Mouse (Mus musculus): ENCODE results near the gene Emsy. TPM values are rescaled to one million over a fixed set of nuclear protein-coding genes. Genes with fewer than 3 reads are reported as not detected.

The Emsy gene
- polyA plus RNA-seq (2015; fragmentation: Nextera tagmentation; extraction: Ambion mirVana), result 3.4 and 3.7 TPM in 2 replicates

- peaks cover 26% of the 10 kb centered on the region for H3K36me3 ChIP-seq (replicated peaks; ENCODE audit: insufficient read depth, low read length)
- peak; percentile 93 for ATAC-seq
- peak within 1 kb of the TSS; percentile 92 for H3K4me3 ChIP-seq (ENCODE audit: low read depth, low read length)
- peak within 1 kb of the TSS; percentile 79 for H3K4me2 ChIP-seq (ENCODE audit: low read depth, low read length)
- H3K27ac ChIP-seq (ENCODE audit: low read depth), result peak within 1 kb of the TSS; percentile 90
- no peaks in the 10 kb centered on the region for H3K9me3 ChIP-seq (ENCODE audit: low read length)
- TF ChIP-seq EP300 (IDR thresholded peaks at IDR 0.05; ENCODE audit: low read depth), result peak; percentile 25; the same call in 1 of the 2 replicates
- no peak for TF ChIP-seq CTCF (IDR thresholded peaks at IDR 0.05; ENCODE audit: low read depth)
- peak within 1 kb of the TSS; percentile 90 for H3K9ac ChIP-seq (replicated peaks)
- no peaks in the 10 kb centered on the region for H3K27me3 ChIP-seq (ENCODE audit: insufficient read depth, low read length)
- peaks cover 14% of the 10 kb centered on the region for H3K4me1 ChIP-seq (ENCODE audit: insufficient read depth)
- DNase-seq, result peak; percentile 93
- WGBS (ENCODE audit: insufficient replicate concordance), result under 1% methylated on average over 42 of the region's 42 CpGs
These were observed at the start of gene Emsy for GRCm38 (mm10) chr7:98656531-98657221. Gene Emsy, minus strand, starts transcription at chr7:98656783.

GRCm38 (mm10) chr7:98704276-98704675 lies 47.7 kb upstream of the Emsy start:
- Histone ChIP-seq H3K27me3 (ENCODE audit: insufficient read depth, low read length) (no peaks in the 10 kb centered on the region), H3K4me3 (ENCODE audit: low read depth, low read length) (peak overlapping the region; percentile 79), H3K4me1 (ENCODE audit: insufficient read depth) (peaks cover 21% of the 10 kb centered on the region), H3K9ac (replicated peaks) (peak overlapping the region; percentile 88), H3K9me3 (ENCODE audit: low read length) (no peaks in the 10 kb centered on the region), H3K4me2 (ENCODE audit: low read depth, low read length) (peak overlapping the region; percentile 95), H3K27ac (ENCODE audit: low read depth) (peak overlapping the region; percentile 89), H3K36me3 (replicated peaks; ENCODE audit: insufficient read depth, low read length) (no peaks in the 10 kb centered on the region)
- TF ChIP-seq CTCF (IDR thresholded peaks at IDR 0.05; ENCODE audit: low read depth) (no peak), EP300 (IDR thresholded peaks at IDR 0.05; ENCODE audit: low read depth) (no peak)
- DNase-seq (no peak), ATAC-seq (no peak)
- WGBS (ENCODE audit: insufficient replicate concordance), result 31% methylated on average over 5 of the region's 5 CpGs

- no peaks in the 10 kb centered on the region for H3K27me3 ChIP-seq (ENCODE audit: insufficient read depth, low read length)
These were observed 46.8 kb upstream of the Emsy start for GRCm38 (mm10) chr7:98703365-98703881.

GRCm38 (mm10) chr7:98702283-98703240 lies 46.0 kb upstream of the Emsy start, which contains the start of gene Thap12:
Gene Thap12, plus strand, starts transcription at chr7:98703103.
- Histone ChIP-seq H3K9ac (replicated peaks) (peak within 1 kb of the TSS; percentile 88), H3K36me3 (replicated peaks; ENCODE audit: insufficient read depth, low read length) (no peaks in the 10 kb centered on the region), H3K9me3 (ENCODE audit: low read length) (no peaks in the 10 kb centered on the region), H3K4me1 (ENCODE audit: insufficient read depth) (peaks cover 21% of the 10 kb centered on the region), H3K4me2 (ENCODE audit: low read depth, low read length) (peak within 1 kb of the TSS; percentile 95), H3K27me3 (ENCODE audit: insufficient read depth, low read length) (no peaks in the 10 kb centered on the region), H3K27ac (ENCODE audit: low read depth) (peak within 1 kb of the TSS; percentile 89), H3K4me3 (ENCODE audit: low read depth, low read length) (peak within 1 kb of the TSS; percentile 79)
- TF ChIP-seq CTCF (IDR thresholded peaks at IDR 0.05; ENCODE audit: low read depth) (peak; percentile 64), EP300 (IDR thresholded peaks at IDR 0.05; ENCODE audit: low read depth) (no peak)
- ATAC-seq (peak; percentile 95), DNase-seq (peak; percentile 99)
- WGBS (ENCODE audit: insufficient replicate concordance), result 1% methylated on average over 53 of the region's 65 CpGs

More at GRCm38 (mm10) chr7:98703365-98703881, 46.8 kb upstream of the Emsy start:
- 3% methylated on average over 22 of the region's 38 CpGs for WGBS (ENCODE audit: insufficient replicate concordance)
- ATAC-seq (no peak; the same call in none of the 2 replicates), DNase-seq (peak; percentile 58)
- Histone ChIP-seq H3K9ac (replicated peaks) (peak overlapping the region; percentile 88), H3K9me3 (ENCODE audit: low read length) (no peaks in the 10 kb centered on the region), H3K27ac (ENCODE audit: low read depth) (peak overlapping the region; percentile 89), H3K36me3 (replicated peaks; ENCODE audit: insufficient read depth, low read length) (no peaks in the 10 kb centered on the region), H3K4me1 (ENCODE audit: insufficient read depth) (peaks cover 21% of the 10 kb centered on the region), H3K4me3 (ENCODE audit: low read depth, low read length) (peak overlapping the region; percentile 79), H3K4me2 (ENCODE audit: low read depth, low read length) (peak overlapping the region; percentile 95)
- TF ChIP-seq CTCF (IDR thresholded peaks at IDR 0.05; ENCODE audit: low read depth) (no peak), EP300 (IDR thresholded peaks at IDR 0.05; ENCODE audit: low read depth) (no peak)

GRCm38 (mm10) chr7:98701771-98702170 lies 45.2 kb upstream of the Emsy start:
- Histone ChIP-seq H3K9me3 (ENCODE audit: low read length) (no peaks in the 10 kb centered on the region), H3K4me3 (ENCODE audit: low read depth, low read length) (peak overlapping the region; percentile 79), H3K27me3 (ENCODE audit: insufficient read depth, low read length) (no peaks in the 10 kb centered on the region), H3K4me1 (ENCODE audit: insufficient read depth) (peaks cover 21% of the 10 kb centered on the region), H3K4me2 (ENCODE audit: low read depth, low read length) (peak overlapping the region; percentile 95), H3K9ac (replicated peaks) (peak overlapping the region; percentile 74), H3K36me3 (replicated peaks; ENCODE audit: insufficient read depth, low read length) (no peaks in the 10 kb centered on the region), H3K27ac (ENCODE audit: low read depth) (peak overlapping the region; percentile 88)
- peak; percentile 35 for DNase-seq
- no peak for ATAC-seq
- TF ChIP-seq EP300 (IDR thresholded peaks at IDR 0.05; ENCODE audit: low read depth) (no peak), CTCF (IDR thresholded peaks at IDR 0.05; ENCODE audit: low read depth) (no peak)
- 10% methylated on average over 7 of the region's 7 CpGs for WGBS (ENCODE audit: insufficient replicate concordance)
